Mouse (Mus musculus): ENCODE measurements around the gene Hmcn2.
A peak's percentile ranks its signal among the peaks of the same experiment; 100 is the strongest.

Gene Hmcn2

GRCm38 (mm10) chr2:31304801-31305665, 9.2 kb upstream of the Hmcn2 start:
- DNase-seq (ENCODE audit: low read depth), result no peak

DNA sequence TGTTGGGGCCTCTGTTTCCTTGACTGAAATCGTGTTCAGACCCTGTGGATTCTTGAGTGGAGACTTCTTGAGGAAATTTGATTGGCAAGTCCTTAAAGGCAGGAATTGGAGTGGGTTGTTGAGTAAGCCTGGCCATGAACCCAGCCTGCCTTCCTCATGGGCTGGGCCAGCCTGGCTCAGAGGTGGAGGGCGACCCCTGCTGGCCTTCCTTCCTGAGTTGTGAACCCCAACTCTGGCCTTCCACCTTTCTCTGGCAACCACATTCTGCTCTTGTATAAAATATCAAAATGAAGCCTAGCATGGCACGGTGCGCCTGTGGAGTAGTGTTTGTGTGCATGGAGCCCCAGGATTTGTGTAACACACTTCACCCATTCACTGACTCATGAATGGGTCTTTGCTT, 8.5 kb upstream of the Hmcn2 start:
- peak; percentile 54 for DNase-seq (ENCODE audit: low read depth)

DNA sequence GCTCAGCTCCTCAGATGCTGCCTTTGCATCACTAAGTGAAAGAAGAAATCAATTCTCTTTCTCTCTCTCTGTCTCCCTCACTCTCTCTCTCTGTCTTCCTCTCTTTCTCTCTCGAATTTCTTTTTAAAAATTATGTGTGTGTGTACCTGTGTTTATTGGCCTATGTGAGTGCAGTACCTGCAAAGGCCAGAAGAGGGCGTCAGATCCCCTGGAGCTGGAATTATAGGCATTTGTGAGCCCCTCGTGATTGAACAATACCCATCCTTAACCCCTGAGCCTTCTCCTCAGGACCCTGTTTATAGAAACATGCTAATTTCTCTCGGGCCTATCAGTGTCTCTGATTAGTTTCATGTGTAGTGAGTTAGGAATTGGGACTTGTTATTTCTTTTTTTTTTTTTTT, 6.0 kb upstream of the Hmcn2 start:
- no peak for DNase-seq (ENCODE audit: low read depth)

GRCm38 (mm10) chr2:31309549-31309948, 4.7 kb upstream of the Hmcn2 start:
- DNase-seq (ENCODE audit: low read depth), result no peak

GRCm38 (mm10) chr2:31318162-31318561, 3.9 kb downstream of the Hmcn2 start:
- no peak for DNase-seq (ENCODE audit: low read depth)

- DNase-seq (ENCODE audit: low read depth), result no peak
Measured at GRCm38 (mm10) chr2:31319200-31319599, 5.0 kb downstream of the Hmcn2 start.

DNA sequence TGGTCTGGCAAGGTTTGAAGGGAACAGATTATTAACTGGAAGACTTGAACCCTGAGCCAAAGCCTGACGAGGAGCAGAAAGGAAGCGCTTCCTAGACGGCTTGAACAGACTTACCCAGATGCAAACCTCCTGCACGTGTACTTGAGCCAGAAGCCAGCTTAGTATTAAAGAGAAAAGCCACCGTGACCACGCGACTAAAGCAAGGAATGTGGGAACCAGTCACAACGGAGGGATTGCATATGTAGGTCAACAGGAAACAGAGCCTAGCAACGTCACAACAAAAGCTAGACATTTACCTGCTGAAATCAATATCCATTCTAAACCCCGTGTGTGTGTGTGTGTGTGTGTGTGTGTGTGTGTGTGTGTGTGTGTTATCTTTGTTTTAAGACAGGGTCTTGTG, 13.0 kb downstream of the Hmcn2 start:
- no peak for DNase-seq (ENCODE audit: low read depth)

- DNase-seq (ENCODE audit: low read depth), result no peak
Measured at GRCm38 (mm10) chr2:31337706-31338330, 23.6 kb downstream of the Hmcn2 start.

DNA sequence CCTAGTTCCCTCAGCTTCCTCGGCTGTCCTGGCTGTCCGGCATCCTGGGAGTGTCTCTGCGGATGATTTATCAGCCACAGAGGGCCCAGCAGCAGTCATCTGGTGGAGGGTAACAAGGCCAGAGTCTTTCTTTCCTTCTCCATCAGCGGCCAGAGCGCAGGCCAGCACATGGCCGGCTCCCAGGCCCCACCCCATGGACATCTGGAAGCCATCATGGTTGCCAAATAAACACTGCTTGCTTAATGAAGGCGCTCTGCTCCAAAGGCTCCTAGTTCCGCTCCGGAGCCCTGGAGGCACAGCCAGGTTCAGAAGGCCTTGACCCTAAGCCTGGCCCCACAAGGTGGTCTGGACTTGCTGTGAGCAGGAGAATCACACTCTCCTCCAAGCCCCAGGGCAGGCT, 25.6 kb downstream of the Hmcn2 start:
- DNase-seq (ENCODE audit: low read depth), result no peak

- no peak for DNase-seq (ENCODE audit: low read depth)
Measured at GRCm38 (mm10) chr2:31341726-31342535, 27.7 kb downstream of the Hmcn2 start.

GRCm38 (mm10) chr2:31346096-31346495, 31.9 kb downstream of the Hmcn2 start:
- DNase-seq (ENCODE audit: low read depth), result no peak

GRCm38 (mm10) chr2:31348373-31348772, 34.2 kb downstream of the Hmcn2 start:
- no peak for DNase-seq (ENCODE audit: low read depth)

GRCm38 (mm10) chr2:31348850-31349249, 34.6 kb downstream of the Hmcn2 start:
- no peak for DNase-seq (ENCODE audit: low read depth)

GRCm38 (mm10) chr2:31356771-31357170, 42.6 kb downstream of the Hmcn2 start:
- no peak for DNase-seq (ENCODE audit: low read depth)

GRCm38 (mm10) chr2:31359316-31359715, 45.1 kb downstream of the Hmcn2 start:
- no peak for DNase-seq (ENCODE audit: low read depth)

DNA sequence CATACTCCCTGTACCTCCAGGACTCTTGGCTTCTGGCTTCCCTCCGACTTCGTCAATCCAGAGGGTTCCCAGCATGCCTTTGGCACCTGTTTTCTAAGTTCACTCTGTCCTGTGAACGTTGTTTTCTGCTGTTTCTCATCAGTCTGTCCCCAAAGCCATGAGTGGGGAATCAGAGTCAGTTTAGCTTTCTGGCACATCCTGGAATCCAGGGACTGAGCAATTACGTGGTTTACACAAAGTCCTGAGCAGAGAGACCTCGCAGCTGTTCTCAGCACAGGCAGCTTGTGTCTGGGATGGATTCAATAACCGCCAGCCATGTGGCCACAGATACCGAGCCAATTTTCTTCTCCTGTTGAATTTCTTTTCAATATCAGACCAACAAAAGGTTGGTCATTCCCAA, 53.0 kb downstream of the Hmcn2 start:
- DNase-seq (ENCODE audit: low read depth), result no peak

DNA sequence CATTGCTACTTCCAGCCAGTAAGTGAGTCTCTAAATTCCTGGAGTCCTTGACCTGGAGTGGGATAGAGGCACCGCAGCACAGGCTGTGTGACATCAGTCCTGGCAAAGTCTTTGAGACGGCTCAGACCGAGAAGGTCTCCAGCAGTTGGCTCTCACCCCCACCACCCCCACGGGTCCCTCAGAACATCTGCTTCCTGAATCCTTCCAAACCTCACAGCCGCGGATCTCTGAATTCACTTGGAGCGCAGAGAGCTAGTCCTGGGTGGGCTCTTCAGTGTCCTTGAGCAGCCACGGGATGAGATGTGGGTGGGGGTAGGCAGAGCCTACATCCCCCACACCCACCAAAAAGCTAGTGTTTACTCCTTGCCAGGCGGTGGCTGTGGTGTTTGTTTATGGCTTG, 57.2 kb downstream of the Hmcn2 start:
- DNase-seq (ENCODE audit: low read depth), result no peak

DNA sequence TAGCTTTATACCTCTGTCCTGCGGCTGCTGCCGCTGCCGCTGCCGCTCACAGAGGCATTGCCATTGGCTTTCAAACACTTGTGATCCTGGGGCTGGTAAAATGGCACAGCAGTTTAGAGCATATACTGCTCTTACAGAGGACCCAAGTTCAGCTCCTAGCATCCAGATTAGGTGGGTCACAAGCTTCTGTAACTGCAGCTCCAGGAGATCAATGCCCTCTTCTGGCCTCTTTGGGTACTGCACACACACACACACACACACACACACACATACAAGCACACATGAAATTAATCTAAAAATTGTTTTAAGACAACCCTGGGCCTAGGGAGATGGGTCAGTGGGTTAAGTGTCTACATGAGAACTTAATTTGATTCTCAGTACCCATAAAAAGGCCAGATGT, 58.0 kb downstream of the Hmcn2 start:
- no peak for DNase-seq (ENCODE audit: low read depth)

- no peak for DNase-seq (ENCODE audit: low read depth)
Measured at GRCm38 (mm10) chr2:31374415-31374814, 60.2 kb downstream of the Hmcn2 start.

- no peak for DNase-seq (ENCODE audit: low read depth)
Measured at GRCm38 (mm10) chr2:31376057-31376456, 61.8 kb downstream of the Hmcn2 start.

DNA sequence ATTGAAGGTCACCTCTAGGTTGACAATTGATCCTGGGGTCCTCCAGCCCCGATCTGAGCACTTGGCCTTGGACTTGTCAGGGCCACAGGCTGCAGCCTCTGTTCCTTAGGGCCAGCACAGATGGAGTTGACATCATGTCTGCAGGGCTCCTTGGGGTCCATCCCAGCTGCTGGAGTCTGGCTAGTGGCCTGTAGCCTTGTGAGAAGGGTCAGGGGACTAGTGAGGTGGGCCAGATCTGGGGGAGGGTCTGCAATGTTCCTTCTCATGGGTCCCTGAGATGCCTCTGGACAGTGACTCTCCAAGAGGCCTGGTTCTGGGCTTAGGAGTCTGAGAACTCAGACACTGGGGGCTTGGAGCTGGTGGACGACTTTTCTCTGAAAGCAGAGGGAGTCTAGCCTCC, 63.3 kb downstream of the Hmcn2 start:
- DNase-seq (ENCODE audit: low read depth), result no peak

DNA sequence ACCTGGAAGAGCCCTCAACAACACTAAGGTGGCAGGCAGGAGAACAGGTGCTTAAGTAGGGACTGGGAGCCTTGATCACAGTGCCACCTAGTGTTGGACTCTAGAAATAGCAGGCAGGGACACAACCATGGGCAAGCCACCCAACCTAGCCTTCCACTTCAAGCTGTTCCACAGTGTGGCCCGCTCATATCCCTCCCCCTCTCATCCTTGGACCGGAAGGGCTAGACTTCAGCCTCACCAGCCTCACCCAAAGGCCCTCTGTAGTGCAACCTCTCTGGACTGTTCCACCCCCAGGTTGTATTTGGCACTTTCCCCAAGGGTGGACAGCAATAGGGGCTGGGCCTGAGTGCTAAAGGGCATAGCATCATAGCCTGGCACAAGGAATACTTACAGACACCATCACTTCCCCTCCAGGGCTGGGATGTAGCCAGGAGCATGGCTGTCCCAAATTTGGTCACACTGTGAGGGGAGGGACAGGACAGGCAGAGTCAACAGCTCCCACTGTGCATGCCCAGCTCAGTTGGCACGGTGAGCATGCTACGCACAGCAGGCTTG, 67.2 kb downstream of the Hmcn2 start:
- peak; percentile 61 for DNase-seq (ENCODE audit: low read depth)
